Mouse (Mus musculus): ENCODE measurements around the gene Leng1. TPM values are rescaled to one million over a fixed set of nuclear protein-coding genes. Genes with fewer than 3 reads are reported as not detected.

Gene Leng1
- total and polyA plus RNA-seq, 3 experiments = 5.8 to 8.5 (median 6.7) TPM

DNA sequence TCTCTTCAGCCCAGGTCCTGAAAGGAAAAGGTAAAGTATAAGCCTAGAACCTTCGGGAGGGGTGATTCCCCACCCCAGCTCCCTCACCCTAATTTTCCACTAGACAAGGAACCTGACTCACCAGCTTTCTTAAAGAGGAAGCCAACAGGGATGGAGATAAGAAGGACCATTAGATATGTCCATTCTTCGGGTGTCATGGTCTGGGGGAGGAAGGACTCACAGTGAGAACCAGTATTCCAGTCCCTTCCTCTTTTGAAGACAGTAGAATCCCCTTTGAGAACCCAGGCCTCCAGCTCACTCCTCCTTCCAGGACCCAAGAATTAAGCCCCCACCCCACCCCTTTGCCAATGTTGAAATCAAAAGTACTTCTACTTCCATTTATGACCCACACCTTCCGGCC is 26.3 kb upstream of the Leng1 start:
- H3K9ac ChIP-seq (ENCODE audit: insufficient read depth, low read depth) = peak overlapping the region; percentile 93
- peak overlapping the region; percentile 63 to 100 (median 77) for H3K4me3 ChIP-seq (replicated peaks in 1 of 3; ENCODE audit: low read depth in 2 of 3, low read length in 2 of 3, poor library complexity in 1 of 3)
- no peak for TF ChIP-seq EP300 (IDR thresholded peaks at IDR 0.05; ENCODE audit: low read length)
- no peak for TF ChIP-seq TCF12 (IDR thresholded peaks at IDR 0.05; ENCODE audit: low read depth, low read length)
- no peak for TF ChIP-seq BHLHE40 (IDR thresholded peaks at IDR 0.05; ENCODE audit: low read depth, low read length)
- no peak for TF ChIP-seq POLR2AphosphoS2 (IDR thresholded peaks at IDR 0.05; ENCODE audit: low read depth, low read length)
- TF ChIP-seq CHD2 (IDR thresholded peaks at IDR 0.05; ENCODE audit: low read length) = no peak
- dilution Hi-C loops (cut with MboI; ENCODE audit: extremely low pct_ligation_motif_present, extremely low pct_unique_long_range_greater_than_20kb, low sequenced_read_pairs) (no loop called here), in situ Hi-C loops (cut with MboI; ENCODE audit: low pct_ligation_motif_present, low pct_unique_long_range_greater_than_20kb, low sequenced_read_pairs) (no loop called here)
- H3K27me3 ChIP-seq (replicated peaks) = no peaks in the 10 kb centered on the region
- H3K4me2 ChIP-seq (ENCODE audit: insufficient read depth, low read depth, poor library complexity, severe bottlenecking) = peak overlapping the region; percentile 85
- no peak overlapping the region for H3K27ac ChIP-seq (ENCODE audit: insufficient read depth, low read depth)
- H3K4me1 ChIP-seq (ENCODE audit: control insufficient read depth in 1 of 2, insufficient read depth in 2 of 2) = peaks cover 0 to 23% of the 10 kb centered on the region in 2 experiments; a peak in 3 of 4 replicates
- no peaks in the 10 kb centered on the region for H3K9me3 ChIP-seq (replicated peaks; ENCODE audit: low read length)
- DNase-seq (ENCODE audit: extremely low read depth) = peak; percentile 21
- peaks cover 8 to 44% of the 10 kb centered on the region in 2 experiments for H3K36me3 ChIP-seq (replicated peaks in 1 of 2; ENCODE audit: control insufficient read depth in 1 of 2, insufficient read depth in 1 of 2, low read length in 1 of 2)
- peaks cover 13% of the 10 kb centered on the region for H3K79me2 ChIP-seq (replicated peaks; ENCODE audit: control insufficient read depth, extremely low read depth, insufficient read depth, poor library complexity, severe bottlenecking)

DNA sequence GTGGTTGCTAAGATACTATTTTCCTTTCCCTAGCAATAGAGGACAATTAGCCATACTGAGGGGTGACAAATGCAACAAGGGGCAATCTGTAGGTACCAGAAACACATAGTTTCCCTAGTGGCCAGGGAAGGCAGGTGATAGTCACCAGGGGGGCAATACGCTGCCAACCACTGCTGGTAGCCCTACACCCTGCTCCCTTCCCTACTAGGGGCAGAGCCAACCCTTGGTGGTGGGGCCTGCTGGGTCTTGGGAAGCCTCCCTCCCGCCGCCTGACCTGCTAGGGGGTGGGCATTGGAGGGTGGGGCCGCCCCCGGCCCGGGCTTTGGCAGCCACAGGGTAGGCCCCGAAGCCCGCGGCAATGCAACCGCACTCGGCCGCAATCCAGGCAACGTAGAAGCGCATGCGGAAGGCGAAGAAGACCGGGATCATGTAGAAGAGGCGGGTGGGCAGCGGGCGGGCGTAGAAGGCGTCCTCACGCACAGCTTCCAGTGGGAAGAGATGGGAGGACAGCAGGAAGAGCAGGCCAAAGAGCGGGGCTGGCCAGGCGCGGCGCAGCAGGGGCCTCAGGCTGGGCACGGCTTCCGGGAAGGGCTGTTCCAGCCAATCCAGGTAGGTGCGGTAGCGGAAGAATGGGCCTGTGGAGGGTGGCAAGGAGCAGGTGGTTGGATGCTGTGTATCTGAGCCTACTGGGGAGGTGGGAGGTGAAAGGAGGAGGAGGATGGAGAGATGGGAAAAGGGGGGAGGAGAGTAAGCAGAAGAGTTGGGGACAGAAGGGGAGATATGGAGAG is 20.0 kb upstream of the Leng1 start:
- dilution Hi-C loops (cut with MboI; ENCODE audit: extremely low pct_ligation_motif_present, extremely low pct_unique_long_range_greater_than_20kb, low sequenced_read_pairs) = no loop called here
- H3K79me2 ChIP-seq (replicated peaks; ENCODE audit: control insufficient read depth, extremely low read depth, insufficient read depth, poor library complexity, severe bottlenecking) = no peaks in the 10 kb centered on the region
- H3K36me3 ChIP-seq (replicated peaks in 1 of 2; ENCODE audit: control insufficient read depth in 1 of 2, insufficient read depth in 1 of 2, low read length in 1 of 2) = peaks cover 27 to 77% of the 10 kb centered on the region in 2 experiments
- H3K27ac ChIP-seq (ENCODE audit: insufficient read depth, low read depth) = no peak overlapping the region
- in situ Hi-C loops (cut with MboI; ENCODE audit: low pct_ligation_motif_present, low pct_unique_long_range_greater_than_20kb, low sequenced_read_pairs) = no loop called here
- H3K4me3 ChIP-seq (replicated peaks in 1 of 3; ENCODE audit: low read depth in 2 of 3, low read length in 2 of 3, poor library complexity in 1 of 3) = no peak overlapping the region
- no peaks in the 10 kb centered on the region for H3K4me1 ChIP-seq (ENCODE audit: control insufficient read depth in 1 of 2, insufficient read depth in 2 of 2)
- no peak overlapping the region for H3K9ac ChIP-seq (ENCODE audit: insufficient read depth, low read depth)
- DNase-seq (ENCODE audit: extremely low read depth) = no peak
- H3K27me3 ChIP-seq (replicated peaks) = no peaks in the 10 kb centered on the region
- no peak overlapping the region for H3K4me2 ChIP-seq (ENCODE audit: insufficient read depth, low read depth, poor library complexity, severe bottlenecking)
- H3K9me3 ChIP-seq (replicated peaks; ENCODE audit: low read length) = no peaks in the 10 kb centered on the region
- TF ChIP-seq USF2 (conservative IDR thresholded peaks at IDR 0.05; ENCODE audit: low read depth, low read length) = no peak
- no peak for TF ChIP-seq ZMIZ1 (IDR thresholded peaks at IDR 0.05; ENCODE audit: low read depth, low read length)
- TF ChIP-seq JUND (conservative IDR thresholded peaks at IDR 0.05; ENCODE audit: low read depth, low read length) = no peak
- TF ChIP-seq HCFC1 (IDR thresholded peaks at IDR 0.05; ENCODE audit: low read depth, low read length) = no peak
- TF ChIP-seq ZKSCAN1 (IDR thresholded peaks at IDR 0.05; ENCODE audit: borderline replicate concordance, low read depth, low read length) = no peak
- TF ChIP-seq MAX (IDR thresholded peaks at IDR 0.05; ENCODE audit: low read length) = no peak
- TF ChIP-seq CHD1 (IDR thresholded peaks at IDR 0.05; ENCODE audit: low read depth, low read length) = no peak

DNA sequence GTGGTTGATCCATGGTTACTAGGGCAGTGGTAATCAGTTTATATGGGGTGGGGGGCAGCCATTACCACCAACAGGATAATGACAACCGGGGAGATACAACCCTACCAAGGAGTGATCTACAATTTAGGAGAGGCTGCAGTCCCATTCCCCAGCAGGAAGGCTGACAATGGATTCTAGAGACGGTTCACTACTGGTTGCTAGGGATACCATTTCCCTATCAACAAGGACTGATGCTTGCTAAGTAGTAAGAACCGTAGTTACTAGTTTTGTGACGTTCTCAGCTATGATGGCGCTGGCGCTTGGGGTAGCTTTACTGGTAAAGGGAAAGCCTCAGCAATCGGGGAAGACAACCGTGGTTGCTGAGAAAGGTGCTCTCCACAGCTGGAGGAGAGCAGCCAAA is 19.1 kb upstream of the Leng1 start:
- no peak for DNase-seq (ENCODE audit: extremely low read depth)
- Histone ChIP-seq H3K9me3 (replicated peaks; ENCODE audit: low read length) (no peaks in the 10 kb centered on the region), H3K36me3 (replicated peaks in 1 of 2; ENCODE audit: control insufficient read depth in 1 of 2, insufficient read depth in 1 of 2, low read length in 1 of 2) (peaks cover 27 to 72% of the 10 kb centered on the region in 2 experiments), H3K9ac (ENCODE audit: insufficient read depth, low read depth) (no peak overlapping the region), H3K27me3 (replicated peaks) (no peaks in the 10 kb centered on the region), H3K79me2 (replicated peaks; ENCODE audit: control insufficient read depth, extremely low read depth, insufficient read depth, poor library complexity, severe bottlenecking) (no peaks in the 10 kb centered on the region), H3K4me2 (ENCODE audit: insufficient read depth, low read depth, poor library complexity, severe bottlenecking) (no peak overlapping the region), H3K4me3 (replicated peaks in 1 of 3; ENCODE audit: low read depth in 2 of 3, low read length in 2 of 3, poor library complexity in 1 of 3) (no peak overlapping the region), H3K4me1 (ENCODE audit: control insufficient read depth in 1 of 2, insufficient read depth in 2 of 2) (peaks cover 0 to 3% of the 10 kb centered on the region in 2 experiments; a peak in 1 of 4 replicates), H3K27ac (ENCODE audit: insufficient read depth, low read depth) (no peak overlapping the region)
- dilution Hi-C loops (cut with MboI; ENCODE audit: extremely low pct_ligation_motif_present, extremely low pct_unique_long_range_greater_than_20kb, low sequenced_read_pairs) = no loop called here
- in situ Hi-C loops (cut with MboI; ENCODE audit: low pct_ligation_motif_present, low pct_unique_long_range_greater_than_20kb, low sequenced_read_pairs) = no loop called here
- no peak for TF ChIP-seq ZMIZ1 (IDR thresholded peaks at IDR 0.05; ENCODE audit: low read depth, low read length)
- no peak for TF ChIP-seq RAD21 (IDR thresholded peaks at IDR 0.05; ENCODE audit: low read depth, low read length)
- no peak for TF ChIP-seq IRF4 (IDR thresholded peaks at IDR 0.05; ENCODE audit: low read depth, low read length)
- TF ChIP-seq ZKSCAN1 (IDR thresholded peaks at IDR 0.05; ENCODE audit: borderline replicate concordance, low read depth, low read length) = no peak
- TF ChIP-seq NRF1 (IDR thresholded peaks at IDR 0.05; ENCODE audit: low read depth, low read length) = no peak
- TF ChIP-seq MAFK (IDR thresholded peaks at IDR 0.05; ENCODE audit: insufficient replicate concordance, low read length) = no peak
- TF ChIP-seq ZC3H11A (IDR thresholded peaks at IDR 0.05; ENCODE audit: low read depth, low read length) = no peak
- no peak for TF ChIP-seq ZNF384 (IDR thresholded peaks at IDR 0.05; ENCODE audit: low read depth, low read length)
- no peak for TF ChIP-seq KAT2A (IDR thresholded peaks at IDR 0.05; ENCODE audit: insufficient replicate concordance, low read length)
- TF ChIP-seq HCFC1 (IDR thresholded peaks at IDR 0.05; ENCODE audit: low read depth, low read length) = no peak
- no peak for TF ChIP-seq NELFE (IDR thresholded peaks at IDR 0.05; ENCODE audit: low read depth, low read length)
- TF ChIP-seq EP300 (IDR thresholded peaks at IDR 0.05; ENCODE audit: low read length) = no peak
- no peak for TF ChIP-seq SIN3A (IDR thresholded peaks at IDR 0.05; ENCODE audit: low read length)
- TF ChIP-seq GABPA (IDR thresholded peaks at IDR 0.05; ENCODE audit: insufficient replicate concordance, low read depth, low read length) = no peak
- TF ChIP-seq ELF1 (IDR thresholded peaks at IDR 0.05; ENCODE audit: low read depth, low read length) = no peak
- TF ChIP-seq JUND (conservative IDR thresholded peaks at IDR 0.05; ENCODE audit: low read depth, low read length) = no peak
- TF ChIP-seq POLR2AphosphoS2 (IDR thresholded peaks at IDR 0.05; ENCODE audit: low read depth, low read length) = no peak

Measured in CH12.LX (cell line).